Mouse (Mus musculus): Measurements from ENCODE around the gene Ankrd33. TPM values are rescaled to one million over a fixed set of nuclear protein-coding genes. Genes with fewer than 3 reads are reported as not detected.
"Not testable (repeated sequence)": the region's sequence is repeated elsewhere in the genome, so short reads cannot be mapped to it uniquely, and the experiment has no call there.

Gene Ankrd33
- polyA plus RNA-seq, 1 experiment from 2014 or later: not detected

DNA sequence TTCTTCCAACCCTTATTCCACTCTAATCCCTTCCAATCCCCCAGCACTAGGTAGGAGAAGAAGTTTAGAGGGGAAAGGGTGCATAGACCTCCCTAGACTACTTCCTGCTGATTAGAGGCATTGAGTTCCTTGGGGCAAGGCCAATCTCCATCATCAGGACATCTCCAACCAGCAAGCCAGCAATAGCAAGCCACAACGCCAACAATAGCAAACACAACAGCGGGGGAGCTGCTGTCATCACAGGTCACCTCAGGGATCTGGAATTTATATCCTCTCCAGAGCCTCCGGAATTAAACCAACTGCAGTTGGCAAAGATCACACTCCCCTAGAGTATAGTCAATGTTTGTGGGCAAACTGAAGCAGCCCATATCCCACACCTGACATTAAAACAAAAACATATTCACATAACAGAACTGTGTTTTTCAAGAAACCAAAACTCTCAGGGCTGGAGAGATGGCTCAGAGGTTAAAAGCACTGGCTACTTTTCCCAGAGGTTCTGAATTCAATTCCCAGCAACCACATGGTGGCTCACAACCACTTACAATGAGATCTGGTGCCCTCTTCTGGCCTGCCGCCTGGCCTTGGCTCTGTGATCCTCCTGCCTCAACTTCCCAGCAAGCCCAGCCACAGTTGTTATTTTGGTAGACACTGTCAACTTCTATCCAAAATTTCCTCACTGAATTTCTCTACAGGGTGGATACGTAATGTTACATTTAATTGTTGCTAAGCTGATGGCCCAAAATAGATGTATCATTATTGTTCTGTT is 7.5 kb upstream of the Ankrd33 start:
- Histone ChIP-seq H3K9ac (replicated peaks) (no peak overlapping the region), H3K27me3 (peaks cover 17% of the 10 kb centered on the region), H3K4me3 (no peak overlapping the region), H3K27ac (replicated peaks) (no peak overlapping the region), H3K36me3 (no peaks in the 10 kb centered on the region), H3K9me3 (no peaks in the 10 kb centered on the region), H3K4me2 (replicated peaks) (no peak overlapping the region), H3K4me1 (no peaks in the 10 kb centered on the region)
- 89% methylated on average over 5 of the region's 5 CpGs for WGBS
- no peak for ATAC-seq (ENCODE audit: low FRiP score, low read depth)

DNA sequence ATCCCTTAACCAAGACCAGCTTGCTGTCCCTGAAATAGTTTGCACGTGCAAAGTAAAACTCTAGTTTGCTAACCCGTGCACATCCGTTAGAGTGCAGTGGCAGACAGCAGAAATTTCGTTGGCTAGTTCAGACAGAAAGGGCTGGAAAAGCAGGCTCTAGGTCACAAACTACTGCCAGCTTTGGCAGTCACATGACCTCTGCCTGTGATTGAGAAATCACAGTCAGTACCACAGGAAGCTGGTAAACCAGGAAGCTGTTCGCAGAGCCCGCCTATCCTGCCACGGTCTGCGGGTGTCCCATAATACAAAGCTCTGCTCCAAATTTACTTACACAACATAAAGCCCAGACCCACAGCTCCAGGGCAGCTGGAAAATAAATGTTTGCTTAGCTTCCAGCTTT is 2.4 kb upstream of the Ankrd33 start:
- H3K9ac ChIP-seq (replicated peaks): no peak overlapping the region
- ATAC-seq (ENCODE audit: low FRiP score, low read depth): no peak
- no peak overlapping the region for H3K4me3 ChIP-seq
- H3K4me2 ChIP-seq (replicated peaks): no peak overlapping the region
- no peaks in the 10 kb centered on the region for H3K4me1 ChIP-seq
- H3K9me3 ChIP-seq: peaks cover 4% of the 10 kb centered on the region; the same call in 1 of the 2 replicates
- H3K27ac ChIP-seq (replicated peaks): no peak overlapping the region
- peaks cover 9% of the 10 kb centered on the region; the same call in 1 of the 2 replicates for H3K27me3 ChIP-seq
- H3K36me3 ChIP-seq: no peaks in the 10 kb centered on the region
- WGBS: 68% methylated on average over 8 of the region's 8 CpGs

DNA sequence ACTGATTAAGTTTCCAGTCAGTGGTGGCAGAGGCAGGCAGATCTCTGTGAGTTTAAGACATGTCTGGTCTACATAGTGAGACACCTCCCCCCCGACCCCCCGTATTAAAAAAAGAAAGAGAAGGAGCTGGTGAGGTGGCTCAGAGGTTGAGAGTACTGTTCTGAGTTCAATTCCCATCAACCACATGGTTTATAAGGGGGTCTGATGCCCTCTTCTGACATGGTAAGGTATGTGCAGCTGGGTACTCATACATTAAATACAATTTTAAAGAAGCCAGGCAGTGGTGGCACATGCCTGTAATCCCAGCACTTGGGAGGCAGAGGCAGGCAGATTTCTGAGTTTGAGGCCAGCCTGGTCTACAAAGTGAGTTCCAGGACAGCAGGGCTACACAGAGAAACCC is 1.8 kb upstream of the Ankrd33 start:
- H3K4me3 ChIP-seq: not testable (repeated sequence)

DNA sequence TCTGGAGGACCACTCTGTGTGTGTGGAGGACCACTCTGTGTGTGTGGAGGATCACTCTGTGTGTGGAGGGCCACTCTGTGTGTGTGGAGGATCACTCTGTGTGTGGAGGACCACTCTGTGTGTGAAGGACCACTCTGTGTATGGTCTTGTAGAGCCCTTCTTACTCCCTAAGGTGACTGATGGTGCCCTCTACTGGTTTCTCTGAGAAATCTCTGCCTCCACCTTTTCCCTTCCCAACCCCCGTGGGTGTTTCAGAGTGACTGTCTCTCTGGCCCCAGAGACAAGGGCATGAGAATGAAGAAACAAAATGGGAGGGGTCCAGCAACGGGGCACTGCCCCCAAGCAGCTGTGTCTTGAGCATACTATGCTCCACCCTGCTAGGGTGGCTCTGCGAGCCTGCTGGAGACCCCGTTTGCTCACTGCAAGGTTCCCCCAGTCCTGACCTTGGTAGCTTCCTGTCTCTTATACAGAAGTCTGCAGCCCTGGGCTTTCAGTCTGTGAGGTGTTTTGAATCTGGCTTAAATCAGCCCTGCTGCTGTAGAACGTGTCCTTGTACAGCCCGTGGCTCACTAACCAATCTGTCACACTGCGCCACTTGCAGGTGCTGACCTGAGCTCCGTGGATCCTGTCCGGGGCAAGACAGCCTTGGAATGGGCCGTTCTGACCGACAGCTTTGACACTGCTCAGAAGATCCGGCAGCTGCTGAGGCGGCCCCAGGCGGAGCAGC is 3.0 kb downstream of the Ankrd33 start:
- ATAC-seq (ENCODE audit: low FRiP score, low read depth): no peak
- Histone ChIP-seq H3K4me2 (replicated peaks) (no peak overlapping the region), H3K4me3 (no peak overlapping the region), H3K4me1 (0 out of 2 replicates have a peak, but pooled peaks cover 2% of the 10 kb centered on the region), H3K36me3 (no peaks in the 10 kb centered on the region), H3K9ac (replicated peaks) (no peak overlapping the region), H3K9me3 (peaks cover 4% of the 10 kb centered on the region; the same call in 1 of the 2 replicates), H3K27me3 (peaks cover 9% of the 10 kb centered on the region; the same call in 1 of the 2 replicates), H3K27ac (replicated peaks) (no peak overlapping the region)
- WGBS: 65% methylated on average over 14 of the region's 14 CpGs

More for the DNA sequence above, 1.8 kb upstream of the Ankrd33 start:
- H3K9ac ChIP-seq (replicated peaks); H3K36me3 ChIP-seq; H3K4me2 ChIP-seq (replicated peaks); H3K27ac ChIP-seq (replicated peaks); H3K9me3 ChIP-seq; ATAC-seq (ENCODE audit: low FRiP score, low read depth); H3K4me1 ChIP-seq: not testable (repeated sequence)
- H3K27me3 ChIP-seq: peaks cover 11% of the 10 kb centered on the region; the same call in 1 of the 2 replicates
- 80% methylated on average over 2 of the region's 2 CpGs for WGBS

DNA sequence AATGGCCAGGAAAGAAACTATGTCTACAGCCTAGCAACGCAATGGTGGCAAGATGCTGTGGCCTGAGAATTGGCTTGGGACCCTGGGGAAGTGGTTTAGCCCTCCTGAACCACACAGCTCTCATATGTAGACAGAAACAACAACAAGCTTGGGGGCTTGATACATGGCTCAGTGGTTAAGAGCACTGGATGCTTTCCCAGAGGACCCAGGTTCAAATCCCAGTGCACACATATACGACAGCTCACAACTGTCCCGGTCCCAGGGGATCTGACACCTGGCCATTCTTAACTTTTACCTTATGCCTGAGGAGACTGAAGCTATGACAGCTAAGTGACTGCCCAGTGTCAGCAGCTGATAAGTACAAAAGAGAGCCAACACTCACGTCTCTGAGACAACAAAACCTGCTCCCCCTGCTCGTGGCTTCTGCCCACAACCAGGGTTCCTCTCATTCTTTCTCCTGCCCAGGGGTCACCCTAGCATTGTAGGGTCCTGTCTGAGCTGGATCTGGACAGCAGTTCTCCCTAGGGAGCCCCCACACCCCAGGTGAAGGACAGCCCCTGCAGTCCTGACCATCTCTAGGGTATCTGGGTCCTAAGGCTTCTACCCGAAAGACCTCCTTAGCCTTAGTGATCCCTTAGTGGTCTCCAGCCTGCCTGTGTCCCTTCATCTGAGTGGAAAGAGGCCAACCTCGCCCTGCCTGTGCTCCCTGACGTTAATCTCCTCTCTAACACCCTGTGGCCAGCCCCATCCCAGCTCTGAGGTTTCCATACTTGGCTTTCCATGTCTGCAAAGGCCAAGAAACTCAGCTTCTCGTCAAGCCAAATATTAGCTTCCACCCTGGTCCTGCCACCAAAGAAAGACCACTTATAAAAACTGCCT is 6.1 kb downstream of the Ankrd33 start:
- no peaks in the 10 kb centered on the region for H3K36me3 ChIP-seq
- 70% methylated on average over 9 of the region's 9 CpGs for WGBS
- no peak overlapping the region for H3K4me2 ChIP-seq (replicated peaks)
- H3K9ac ChIP-seq (replicated peaks): no peak overlapping the region
- H3K4me1 ChIP-seq: 0 out of 2 replicates have a peak, but pooled peaks cover 2% of the 10 kb centered on the region
- no peak for ATAC-seq (ENCODE audit: low FRiP score, low read depth)
- H3K27ac ChIP-seq (replicated peaks): no peak overlapping the region
- peaks cover 10% of the 10 kb centered on the region for H3K27me3 ChIP-seq
- H3K9me3 ChIP-seq: no peaks in the 10 kb centered on the region
- no peak overlapping the region for H3K4me3 ChIP-seq

DNA sequence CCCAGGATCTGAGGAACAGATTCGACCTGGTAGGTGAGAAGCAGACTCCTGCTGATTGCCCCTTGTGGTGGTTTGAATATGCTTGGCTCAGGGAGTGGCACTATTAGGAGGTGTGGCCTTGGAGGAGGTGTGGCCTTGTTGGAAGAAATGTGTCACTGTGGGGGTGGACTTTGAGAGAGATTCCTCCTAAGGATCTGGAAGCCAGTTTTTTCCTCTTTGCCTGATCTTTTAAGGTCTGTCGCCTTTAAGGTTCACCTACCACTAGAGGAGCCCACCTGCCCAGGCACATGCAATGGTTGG is 6.7 kb downstream of the Ankrd33 start:
- H3K9ac ChIP-seq (replicated peaks): no peak overlapping the region
- H3K4me1 ChIP-seq: 0 out of 2 replicates have a peak, but pooled peaks cover 2% of the 10 kb centered on the region
- no peak overlapping the region for H3K27ac ChIP-seq (replicated peaks)
- peaks cover 16% of the 10 kb centered on the region for H3K27me3 ChIP-seq
- no peak overlapping the region for H3K4me3 ChIP-seq
- no peaks in the 10 kb centered on the region for H3K9me3 ChIP-seq
- H3K4me2 ChIP-seq (replicated peaks): no peak overlapping the region
- no peak for ATAC-seq (ENCODE audit: low FRiP score, low read depth)
- WGBS: 41% methylated on average over 2 of the region's 2 CpGs
- H3K36me3 ChIP-seq: no peaks in the 10 kb centered on the region

DNA sequence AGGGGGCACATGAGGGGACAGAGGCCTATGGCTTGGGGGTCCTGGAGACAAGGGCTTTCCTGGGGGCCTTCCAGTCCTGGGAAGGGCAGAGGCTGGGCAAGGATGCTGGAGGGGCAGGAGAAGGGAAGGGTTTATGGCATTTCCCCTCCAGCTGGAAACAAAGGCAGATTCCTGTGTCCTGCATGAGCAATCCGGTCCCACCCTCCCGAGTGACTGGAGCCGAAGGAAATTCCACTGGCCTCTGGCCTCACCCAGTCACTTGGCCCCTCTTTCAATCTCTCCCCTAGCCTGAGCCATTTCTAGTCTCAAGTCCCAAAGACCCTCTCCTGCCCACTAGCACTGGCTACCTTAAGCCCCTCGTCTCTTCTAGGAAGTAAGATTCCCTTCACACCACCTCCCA is 7.6 kb downstream of the Ankrd33 start:
- no peak for ATAC-seq (ENCODE audit: low FRiP score, low read depth)
- peaks cover 7% of the 10 kb centered on the region; the same call in 1 of the 2 replicates for H3K4me1 ChIP-seq
- peaks cover 26% of the 10 kb centered on the region for H3K27me3 ChIP-seq
- H3K36me3 ChIP-seq: no peaks in the 10 kb centered on the region
- no peak overlapping the region for H3K9ac ChIP-seq (replicated peaks)
- no peak overlapping the region for H3K27ac ChIP-seq (replicated peaks)
- no peak overlapping the region for H3K4me3 ChIP-seq
- no peak overlapping the region for H3K4me2 ChIP-seq (replicated peaks)
- 46% methylated on average over 4 of the region's 4 CpGs for WGBS
- no peaks in the 10 kb centered on the region for H3K9me3 ChIP-seq

DNA sequence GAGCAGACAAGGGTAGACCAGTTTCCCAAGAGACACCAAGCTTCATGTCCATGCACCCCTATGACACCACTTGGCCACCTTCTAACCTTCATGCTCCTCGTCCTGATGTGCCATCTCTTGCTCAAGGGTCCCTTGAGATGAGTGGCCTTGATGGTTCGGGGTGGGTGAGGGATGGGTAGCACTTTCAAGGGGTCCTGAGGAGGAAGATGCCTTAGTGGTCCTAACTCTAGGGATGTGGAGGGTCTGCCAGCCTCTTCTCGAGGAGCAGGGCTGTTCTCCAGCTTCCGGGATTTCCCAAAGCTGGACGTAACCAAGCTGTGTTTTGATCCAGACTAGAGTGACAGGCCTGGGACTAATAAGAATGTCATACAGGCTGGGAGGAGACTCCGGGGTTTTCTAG is 10.0 kb downstream of the Ankrd33 start:
- H3K9me3 ChIP-seq: no peaks in the 10 kb centered on the region
- no peak overlapping the region for H3K9ac ChIP-seq (replicated peaks)

DNA sequence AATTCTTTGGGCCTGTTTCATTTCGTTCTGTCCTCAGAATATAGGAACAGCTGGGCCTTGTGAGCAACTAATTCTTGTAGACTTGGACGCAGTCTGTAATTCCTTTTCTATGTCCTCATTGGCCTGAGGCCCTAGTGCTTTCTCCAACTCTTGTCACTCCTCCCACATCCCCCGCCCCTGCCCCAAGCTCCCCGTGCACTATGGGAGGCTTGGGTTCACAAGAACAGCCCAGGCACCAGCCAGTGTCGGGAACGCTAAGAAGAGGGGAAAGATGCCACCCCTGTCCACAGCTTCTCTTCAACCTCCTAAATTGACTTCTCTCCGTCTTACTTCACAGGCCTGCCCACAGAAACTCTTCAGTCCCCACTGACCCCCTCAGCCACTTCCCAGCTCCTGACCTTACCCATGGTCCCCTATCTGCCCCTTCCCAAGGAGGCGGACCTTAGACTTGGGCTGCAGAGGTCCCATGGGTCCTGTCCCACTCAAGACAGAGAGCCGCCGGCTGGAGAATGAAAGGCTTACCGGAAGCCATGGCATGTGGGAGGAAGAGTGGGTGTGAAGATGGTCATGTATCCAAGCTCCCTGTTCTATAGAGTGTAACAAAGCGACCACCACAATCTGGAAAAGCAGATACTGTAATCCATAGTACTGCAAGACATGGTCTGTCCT is 11.5 kb downstream of the Ankrd33 start:
- Histone ChIP-seq H3K4me1 (peaks cover 22% of the 10 kb centered on the region), H3K4me2 (replicated peaks) (no peak overlapping the region), H3K27ac (replicated peaks) (no peak overlapping the region), H3K9me3 (no peaks in the 10 kb centered on the region), H3K9ac (replicated peaks) (no peak overlapping the region), H3K36me3 (no peaks in the 10 kb centered on the region), H3K27me3 (peaks cover 53% of the 10 kb centered on the region), H3K4me3 (no peak overlapping the region)
- WGBS: 83% methylated on average over 12 of the region's 12 CpGs
- ATAC-seq (ENCODE audit: low FRiP score, low read depth): no peak

More for the DNA sequence above, 10.0 kb downstream of the Ankrd33 start:
- no peak for ATAC-seq (ENCODE audit: low FRiP score, low read depth)
- Histone ChIP-seq H3K4me2 (replicated peaks) (no peak overlapping the region), H3K27me3 (peaks cover 39% of the 10 kb centered on the region), H3K27ac (replicated peaks) (no peak overlapping the region), H3K4me3 (no peak overlapping the region), H3K36me3 (no peaks in the 10 kb centered on the region), H3K4me1 (peaks cover 14% of the 10 kb centered on the region)
- WGBS: 89% methylated on average over 6 of the region's 6 CpGs

DNA sequence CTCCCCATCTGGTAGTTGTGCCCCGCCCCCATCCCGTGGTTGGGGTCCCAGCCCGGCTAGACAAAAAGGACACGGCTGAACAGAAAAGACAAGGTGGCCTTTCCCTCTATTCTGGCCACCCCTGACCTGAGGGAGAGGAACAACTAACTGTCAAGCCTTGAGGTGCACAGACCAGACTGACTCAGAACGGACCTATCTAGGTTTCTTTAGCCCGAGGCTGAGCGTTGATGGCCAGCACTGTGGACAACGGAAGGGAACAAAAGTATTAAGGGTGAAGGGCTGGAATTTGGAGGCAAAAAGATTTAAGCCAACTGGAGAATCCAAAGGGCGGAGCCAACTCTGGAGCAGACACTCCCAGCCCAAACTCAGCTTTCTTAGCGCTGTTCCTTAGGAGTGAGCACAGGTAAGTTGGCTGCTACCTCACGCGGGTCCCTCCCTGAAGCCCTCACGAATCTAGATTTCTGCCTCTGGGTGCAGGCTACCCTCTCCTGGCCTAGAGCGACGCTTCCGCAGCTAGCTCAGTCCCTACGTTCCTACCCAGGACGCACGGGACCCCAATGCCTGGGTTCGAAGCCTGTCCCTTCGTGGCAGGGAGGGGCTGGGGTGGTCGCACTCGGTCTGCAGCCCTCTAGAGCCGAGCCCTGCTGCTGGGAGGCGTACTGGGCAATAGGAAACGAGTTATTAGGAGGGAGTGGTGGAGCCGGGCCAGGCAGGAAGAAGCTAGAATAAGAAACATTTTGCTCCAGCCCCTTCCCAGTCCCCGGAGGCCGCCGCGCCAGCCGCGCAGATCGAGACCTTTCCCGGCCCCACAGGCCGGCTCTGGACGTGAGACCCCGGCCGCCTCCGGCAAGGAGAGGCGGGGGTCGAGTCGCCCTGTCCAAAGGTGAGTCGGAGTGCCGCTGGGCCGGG is 12.9 kb downstream of the Ankrd33 start, which contains the start of gene Acvrl1:
Gene Acvrl1, plus strand, starts transcription at position 342 of the 909 bp plus-strand sequence.
- WGBS: 5% methylated on average over 46 of the region's 46 CpGs
- Histone ChIP-seq H3K36me3 (no peaks in the 10 kb centered on the region), H3K27ac (replicated peaks) (no peak within 1 kb of the TSS)

More for the DNA sequence above, 12.9 kb downstream of the Ankrd33 start, which contains the start of gene Acvrl1:
- 0 out of 2 replicates have a peak within 1 kb of the TSS, but pooled peaks have one; percentile 7 for H3K9ac ChIP-seq (replicated peaks)
- peaks cover 67% of the 10 kb centered on the region for H3K27me3 ChIP-seq
- H3K4me2 ChIP-seq (replicated peaks): peak within 1 kb of the TSS; percentile 40
- ATAC-seq (ENCODE audit: low FRiP score, low read depth): no peak
- no peaks in the 10 kb centered on the region for H3K9me3 ChIP-seq
- H3K4me1 ChIP-seq: peaks cover 23% of the 10 kb centered on the region
- peak within 1 kb of the TSS; percentile 27 for H3K4me3 ChIP-seq
